Mouse (Mus musculus): ENCODE results near the gene Rap1gap2.

The Rap1gap2 gene

GRCm38 (mm10) chr11:74610545-74611176 is at the start of gene Rap1gap2:
TSS of gene Rap1gap2 (minus strand) at chr11:74610915.
- DNase-seq (ENCODE audit: low spot score in 2 of 2) = no peak

GRCm38 (mm10) chr11:74660336-74660735 is 49.6 kb upstream of the Rap1gap2 start:
- DNase-seq (ENCODE audit: low spot score in 2 of 2) = no peak

DNA sequence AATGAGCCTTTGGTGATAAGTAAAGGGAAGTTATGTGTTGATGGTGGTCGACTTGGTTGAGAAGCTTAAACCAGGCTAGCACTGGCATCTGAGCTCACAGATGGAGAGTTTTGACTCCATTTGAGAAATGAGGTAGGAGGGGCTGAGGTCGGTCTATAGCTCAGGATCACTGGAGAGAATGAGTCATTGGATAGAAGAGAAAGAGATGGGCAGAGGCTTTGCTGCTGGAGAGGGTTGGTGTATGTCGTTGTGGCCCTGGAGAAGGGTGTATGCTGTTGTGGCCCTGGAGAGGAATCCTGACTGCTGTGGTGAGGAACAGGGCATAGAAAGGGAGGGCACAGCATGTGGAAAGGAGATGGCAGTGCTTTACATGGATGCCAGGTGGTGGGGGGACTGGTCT is 45.2 kb upstream of the Rap1gap2 start:
- DNase-seq (ENCODE audit: low spot score in 2 of 2) = no peak

DNA sequence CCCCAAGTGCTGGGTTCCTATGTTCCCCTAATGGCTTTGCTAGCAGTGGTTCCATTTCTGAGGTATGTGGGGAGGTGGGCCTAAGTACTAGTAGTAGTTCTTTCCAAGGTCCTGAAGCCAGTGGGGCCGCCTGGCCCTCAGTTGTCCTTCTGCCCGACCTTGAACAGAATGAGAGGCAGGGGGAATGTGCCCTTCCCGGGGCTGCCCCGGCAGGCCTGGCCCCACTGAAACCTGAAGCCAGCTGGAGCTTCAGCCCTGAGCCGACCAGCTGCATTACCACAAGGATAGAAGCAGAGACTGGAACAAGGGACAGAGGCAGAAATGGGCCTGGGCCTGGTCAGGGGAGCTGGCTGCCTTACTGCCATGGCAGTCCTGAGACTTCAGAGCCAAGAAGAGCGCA is 42.7 kb upstream of the Rap1gap2 start:
- no peak for DNase-seq (ENCODE audit: low spot score in 2 of 2)

- DNase-seq (ENCODE audit: low spot score in 2 of 2) = no peak
Measured at GRCm38 (mm10) chr11:74652791-74653191, 42.1 kb upstream of the Rap1gap2 start.

DNA sequence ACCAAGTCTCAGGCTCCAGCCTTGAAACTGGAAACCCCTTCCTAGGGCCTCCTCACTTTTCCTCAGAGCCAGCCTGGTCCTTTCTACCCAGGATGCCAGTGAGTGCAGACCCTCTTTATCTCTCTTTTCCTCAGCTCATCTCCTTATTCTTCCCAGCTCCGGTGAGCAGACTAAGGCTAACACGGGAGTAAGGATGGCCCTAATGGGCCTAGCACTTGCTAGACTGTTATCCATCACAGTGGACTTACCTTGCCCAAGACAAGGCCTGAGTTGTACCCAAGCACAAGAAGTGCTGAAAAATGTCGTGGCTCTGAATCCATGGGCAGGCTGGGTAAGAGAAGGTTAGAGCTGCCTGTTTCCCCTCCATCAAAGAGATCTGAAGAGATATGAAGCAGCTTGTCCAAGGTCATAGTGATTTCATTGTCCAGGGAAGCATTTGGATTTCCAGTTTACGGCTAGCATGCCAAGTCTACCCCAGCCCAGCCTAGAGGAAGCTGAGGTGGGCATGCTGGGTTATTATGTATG is 39.9 kb upstream of the Rap1gap2 start:
- no peak for DNase-seq (ENCODE audit: low spot score in 2 of 2)

GRCm38 (mm10) chr11:74649647-74650551 is 39.2 kb upstream of the Rap1gap2 start:
- DNase-seq (ENCODE audit: low spot score in 2 of 2) = no peak

DNA sequence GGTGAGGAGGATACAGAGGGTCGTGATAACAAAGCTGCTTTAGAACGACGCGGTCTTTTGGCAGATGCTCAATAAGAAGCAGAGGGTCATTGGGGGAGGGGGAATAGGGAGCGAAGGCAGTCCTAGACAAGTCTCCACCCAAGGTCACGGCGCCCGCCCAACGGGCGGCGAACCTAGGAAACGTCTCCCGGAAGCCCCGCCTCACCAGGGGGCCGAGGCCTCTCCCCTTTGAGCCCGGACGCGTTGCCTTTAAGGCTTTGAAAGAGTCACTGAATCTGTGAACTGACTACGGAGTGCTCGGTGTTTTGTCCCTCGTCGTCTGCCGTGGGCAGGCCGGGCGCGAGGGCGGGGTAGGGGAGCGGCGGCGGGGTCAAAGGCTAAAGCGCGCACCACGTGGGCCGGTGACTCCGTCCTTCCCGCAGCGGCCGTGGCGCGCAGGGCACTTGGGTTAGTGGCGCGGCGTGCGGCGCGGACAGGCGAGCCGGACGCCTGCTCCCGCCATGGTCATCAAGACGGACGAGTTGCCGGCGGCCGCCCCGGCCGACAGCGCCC is 38.5 kb upstream of the Rap1gap2 start, which contains the start of gene Cluh:
TSS of gene Cluh (plus strand) at position 401 of the 552 bp plus-strand sequence.
- peak; percentile 96 to 98 for DNase-seq (ENCODE audit: low spot score in 2 of 2)

DNA sequence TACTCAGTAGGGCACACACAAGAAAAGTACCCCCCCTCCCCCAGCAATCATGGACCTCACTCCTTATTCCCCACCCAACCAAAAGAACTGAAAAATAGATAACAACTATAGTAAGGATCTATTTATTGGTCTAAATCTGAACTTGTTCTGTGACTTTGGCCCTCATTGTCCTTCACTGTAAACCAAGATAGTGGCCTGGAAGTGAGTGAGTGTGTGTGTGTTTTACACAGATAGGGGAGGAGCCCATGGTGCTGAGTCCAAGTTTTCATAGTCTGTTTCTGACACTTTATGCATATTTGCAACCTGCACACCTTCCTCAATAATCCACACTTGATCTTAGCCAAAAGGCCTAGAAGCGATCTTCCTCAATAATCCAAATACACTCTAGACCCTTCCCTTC is 38.0 kb upstream of the Rap1gap2 start:
- DNase-seq (ENCODE audit: low spot score in 2 of 2) = no peak

DNA sequence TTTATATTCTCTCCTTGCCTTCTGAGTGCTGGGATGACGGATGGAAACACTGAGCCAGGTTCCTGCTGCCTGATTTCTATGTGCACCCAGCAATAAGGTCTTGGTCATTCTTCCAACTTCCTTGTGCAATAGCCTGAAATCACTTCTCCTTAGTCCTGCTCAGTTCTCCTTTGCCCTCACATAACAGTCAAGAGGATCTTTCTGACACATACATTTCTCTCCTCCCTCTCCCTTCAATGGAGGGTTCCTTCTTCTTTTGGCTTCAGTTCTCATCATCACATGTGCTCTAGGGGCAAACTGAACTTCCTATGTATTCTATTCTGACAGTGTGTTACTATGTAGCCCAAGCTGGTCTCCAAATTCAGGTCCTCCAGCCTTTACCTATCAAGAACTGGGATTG is 37.3 kb upstream of the Rap1gap2 start:
- no peak for DNase-seq (ENCODE audit: low spot score in 2 of 2)

DNA sequence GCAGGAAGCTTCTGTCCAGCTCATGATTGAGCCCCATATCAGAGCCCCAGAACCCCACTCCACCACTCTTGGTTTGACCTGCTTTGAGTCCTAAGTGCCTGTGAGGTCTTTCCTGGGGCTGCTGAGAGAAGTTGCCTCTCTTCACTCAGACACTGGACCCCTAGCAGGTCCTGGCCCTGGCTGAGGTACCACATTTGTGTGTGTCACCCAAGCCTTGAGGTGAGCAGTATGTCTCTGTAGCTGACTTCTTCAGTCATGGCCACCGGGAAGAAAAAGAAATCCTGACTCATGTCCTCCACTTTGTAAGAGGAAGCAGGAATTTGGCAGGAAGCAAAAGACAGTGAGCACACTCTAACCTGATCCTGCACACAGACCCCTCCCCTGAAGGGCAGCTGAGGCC is 28.9 kb upstream of the Rap1gap2 start:
- no peak for DNase-seq (ENCODE audit: low spot score in 2 of 2)

- DNase-seq (ENCODE audit: low spot score in 2 of 2) = no peak
Measured at GRCm38 (mm10) chr11:74638791-74639411, 28.2 kb upstream of the Rap1gap2 start.

DNA sequence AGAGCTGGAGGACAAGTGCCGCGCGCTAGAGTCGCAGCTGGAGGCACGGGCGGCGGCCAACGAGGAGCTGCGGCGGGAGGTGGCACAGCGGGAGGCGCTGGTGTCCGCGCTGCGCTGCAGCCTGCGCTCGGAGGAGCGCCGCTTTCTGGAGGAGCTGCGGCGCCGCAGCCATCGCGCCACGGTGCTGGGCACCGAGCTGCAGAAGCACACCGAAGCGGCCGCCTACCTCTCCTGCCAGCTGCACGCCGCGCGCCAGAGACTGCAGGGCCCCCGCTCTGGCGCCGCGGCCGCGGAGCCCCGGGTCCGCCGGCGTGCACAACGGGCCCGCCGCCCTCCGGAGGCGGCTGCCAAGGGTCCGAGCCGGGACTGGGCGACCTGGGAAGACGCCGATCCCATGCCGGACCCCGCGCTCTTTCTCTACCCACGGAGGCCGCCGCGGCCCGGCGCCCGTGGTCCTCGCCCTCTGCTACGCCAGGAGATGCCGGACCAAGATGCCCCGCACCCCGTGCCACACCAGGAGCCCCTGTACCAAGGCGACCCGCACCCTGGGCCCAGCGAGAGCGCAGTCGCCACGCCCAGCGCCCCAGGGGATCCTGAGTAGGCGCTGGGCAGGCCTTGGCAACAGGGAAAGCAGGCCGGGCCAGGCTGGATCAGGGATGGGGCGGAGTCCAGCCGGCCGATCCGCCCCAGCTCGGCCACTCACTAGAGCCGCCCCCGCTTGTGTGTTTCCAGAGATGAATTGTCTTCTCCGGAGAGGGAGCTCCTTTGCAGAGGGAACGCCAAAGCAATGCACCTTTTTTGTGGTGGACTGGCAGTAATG is 27.5 kb upstream of the Rap1gap2 start:
- DNase-seq (ENCODE audit: low spot score in 2 of 2) = peak; percentile 60 to 78

- no peak for DNase-seq (ENCODE audit: low spot score in 2 of 2)
Measured at GRCm38 (mm10) chr11:74637486-74637885, 26.8 kb upstream of the Rap1gap2 start.

DNA sequence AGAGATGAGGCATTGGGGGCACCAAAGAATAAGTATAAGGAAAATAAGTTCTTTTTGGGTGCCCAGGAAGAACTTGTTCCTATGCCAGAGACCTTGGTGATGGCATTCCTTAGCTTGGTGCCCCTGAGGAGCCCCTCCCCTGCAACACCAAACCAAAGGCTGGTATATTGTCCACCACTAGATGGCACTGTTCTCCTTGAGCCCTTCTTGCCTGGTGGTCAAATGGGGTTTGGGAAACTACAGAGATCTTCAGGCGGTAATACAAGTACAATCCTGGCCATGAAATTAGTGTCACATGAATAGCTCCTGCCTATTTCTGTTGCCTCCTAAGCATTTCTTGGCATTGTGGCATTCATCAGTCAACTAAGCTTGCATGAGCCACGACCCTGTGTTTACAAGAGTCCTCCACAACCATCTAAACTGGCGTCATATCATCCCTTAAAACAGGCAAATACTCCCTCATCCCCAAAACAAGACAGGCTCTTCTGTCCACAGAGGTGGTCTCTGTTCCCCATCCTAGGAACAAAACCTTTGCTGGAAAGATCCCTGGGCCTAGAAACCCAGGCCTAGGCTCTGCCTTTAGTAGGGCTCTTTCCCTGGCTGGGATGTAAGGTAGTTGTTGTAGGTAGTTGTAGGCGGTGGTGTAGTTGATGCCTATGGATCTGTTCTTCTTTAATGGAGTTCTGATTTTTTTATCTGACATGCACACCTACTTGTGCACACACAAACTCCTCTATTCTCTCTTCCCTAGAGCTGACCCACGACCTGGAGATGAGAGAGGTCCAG is 24.0 kb upstream of the Rap1gap2 start:
- DNase-seq (ENCODE audit: low spot score in 2 of 2) = peak; percentile 66 to 80

DNA sequence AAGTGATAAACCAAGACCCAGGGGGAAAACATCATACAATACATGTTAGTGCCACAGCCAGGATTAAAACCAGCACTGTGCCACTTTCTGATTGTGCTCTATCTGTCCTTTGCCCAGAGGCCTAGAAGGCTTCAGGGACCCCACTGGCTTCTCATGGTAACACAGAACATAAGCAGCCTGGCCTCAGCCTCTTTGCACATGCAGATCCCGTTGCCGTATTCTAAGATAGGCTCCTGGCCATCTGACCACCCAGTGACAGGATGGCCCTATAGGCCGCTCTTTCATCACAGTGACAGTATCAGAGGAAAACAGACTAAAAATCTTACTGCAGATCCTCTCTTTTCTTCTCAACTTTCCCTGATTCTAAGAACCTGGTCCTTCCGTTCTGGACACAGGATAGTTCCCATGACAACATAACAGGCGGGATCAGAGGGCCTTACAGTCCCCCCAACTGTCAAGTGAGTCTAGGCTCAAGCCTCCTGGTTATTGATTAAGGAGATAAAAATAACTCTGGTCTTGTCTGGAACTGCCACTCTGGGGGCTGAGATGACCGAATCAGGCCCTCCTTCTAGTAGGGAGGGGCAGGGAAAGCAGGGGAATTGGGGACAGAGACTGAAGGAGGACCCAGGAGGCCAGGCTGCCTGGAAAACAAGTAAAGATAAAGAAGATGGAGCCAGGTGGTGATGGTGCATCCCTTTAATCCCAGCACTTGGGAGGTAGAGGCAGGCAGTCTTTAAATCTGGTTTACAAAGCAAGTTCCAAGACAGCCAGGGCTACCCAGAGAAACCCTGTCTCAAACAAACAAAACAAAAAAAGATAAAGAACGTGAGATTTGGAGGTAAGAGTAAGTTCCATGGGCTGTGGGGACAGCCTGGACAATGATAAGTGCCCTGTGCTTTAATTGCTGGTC is 21.4 kb upstream of the Rap1gap2 start:
- DNase-seq (ENCODE audit: low spot score in 2 of 2) = no peak

DNA sequence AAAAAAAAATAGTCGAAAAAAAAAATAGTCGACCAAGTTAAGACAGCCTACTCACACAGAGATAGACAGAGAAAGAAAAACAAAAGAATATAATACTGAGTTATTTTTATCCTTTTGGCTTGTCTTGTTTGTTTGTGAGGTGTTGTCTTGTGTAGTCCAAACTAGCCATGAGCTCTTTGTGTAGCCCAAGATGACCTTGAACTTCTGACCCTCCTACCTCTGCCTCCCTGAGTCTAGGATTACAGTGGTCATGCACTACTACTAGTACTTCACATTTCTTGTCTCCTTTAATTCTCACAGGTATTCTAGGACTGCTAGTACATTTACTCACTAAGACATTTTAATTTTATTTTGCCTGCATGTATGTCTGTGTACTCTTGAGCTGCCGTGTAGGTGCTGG is 16.8 kb upstream of the Rap1gap2 start:
- no peak for DNase-seq (ENCODE audit: low spot score in 2 of 2)

DNA sequence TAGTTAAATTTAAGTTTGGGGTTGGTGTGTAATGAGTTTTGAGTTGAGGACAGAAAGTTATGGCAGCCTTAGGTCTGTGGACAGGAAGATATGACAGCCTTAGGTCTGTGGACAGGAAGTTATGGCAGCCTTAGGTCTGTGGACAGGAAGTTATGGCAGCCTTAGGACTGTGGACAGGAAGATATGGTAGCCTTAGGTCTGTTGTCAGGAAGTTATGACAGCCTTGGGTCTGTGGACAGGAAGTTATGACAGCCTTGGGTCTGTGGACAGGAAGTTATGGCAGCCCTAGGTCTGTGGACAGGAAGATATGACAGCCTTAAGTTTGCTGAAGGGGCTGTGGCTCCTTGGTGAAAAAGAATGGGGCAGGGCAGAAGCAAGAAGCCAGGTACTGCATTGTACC is 14.6 kb upstream of the Rap1gap2 start:
- no peak for DNase-seq (ENCODE audit: low spot score in 2 of 2)

DNA sequence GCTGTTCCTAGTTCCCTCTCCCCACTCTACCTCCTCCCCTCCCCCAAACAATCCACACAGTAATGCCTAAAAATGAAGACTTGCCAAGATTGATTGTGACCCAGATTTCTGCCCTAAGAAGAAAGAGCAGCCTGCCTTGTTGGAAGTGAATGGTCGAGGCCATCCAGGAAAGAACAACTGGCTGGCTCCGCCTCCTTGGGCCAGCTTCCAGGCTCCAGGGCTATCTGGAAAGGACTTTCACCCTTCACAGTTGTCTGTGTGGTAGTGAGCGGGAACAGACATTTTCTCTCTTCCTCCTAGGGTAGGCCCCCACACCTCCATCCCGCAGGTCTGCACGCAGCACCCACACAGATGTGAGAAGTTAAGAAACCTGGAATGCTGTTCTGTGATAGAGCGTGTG is 13.0 kb upstream of the Rap1gap2 start:
- peak in 1 of 2 experiments; percentile 32 for DNase-seq (ENCODE audit: low spot score in 2 of 2)
